Mouse (Mus musculus) cerebellum, postnatal 36 days (tissue): ENCODE measurements around the gene Fhit.

Source experiments
- DNase-seq, 2 experiments: peaks; one replicate each; pipeline ENCODE4 v3.0.0; 2021 to 2022; ENCODE audit warnings: mixed read lengths in 2 of 2

Fhit gene

DNA sequence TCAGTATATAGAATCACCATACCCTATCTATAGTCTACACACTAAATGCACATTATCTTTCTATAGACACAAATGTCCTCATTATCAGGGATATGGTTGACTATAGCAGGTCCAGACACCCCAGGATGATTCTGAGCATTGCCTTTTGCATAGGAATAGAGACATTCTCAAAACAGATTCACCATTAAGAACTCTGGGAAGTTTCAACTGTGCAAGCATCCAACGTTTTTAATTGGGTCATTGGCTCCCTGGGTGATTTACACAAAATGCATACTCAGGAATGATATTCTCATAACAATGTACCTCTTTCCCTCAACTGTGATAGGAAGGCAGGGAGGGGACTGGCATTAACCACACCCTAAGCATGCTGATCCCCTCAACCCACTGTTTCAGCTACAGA, 1503.4 kb downstream of the Fhit start:
- no peak for DNase-seq

DNA sequence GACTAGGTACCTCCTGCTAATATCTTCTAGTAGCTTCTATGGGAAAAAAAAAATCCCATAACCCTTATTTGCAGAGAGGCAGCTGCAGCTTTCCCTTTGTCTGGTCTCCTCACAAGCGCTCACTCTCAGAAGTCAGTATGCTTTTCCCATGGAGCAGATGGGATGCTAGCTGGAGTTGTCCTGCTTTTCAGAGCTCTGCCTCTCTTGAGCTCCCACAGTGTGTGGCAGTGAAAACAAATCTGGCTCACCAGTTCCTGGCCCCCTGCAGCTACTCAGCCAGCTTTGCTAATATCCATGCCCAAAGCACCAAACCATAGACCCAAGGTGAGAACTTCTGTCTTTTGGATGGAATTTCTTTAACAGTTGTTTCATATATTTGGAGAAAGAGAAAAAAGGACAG, 1510.4 kb downstream of the Fhit start:
- DNase-seq: peak; percentile 36 to 51

DNA sequence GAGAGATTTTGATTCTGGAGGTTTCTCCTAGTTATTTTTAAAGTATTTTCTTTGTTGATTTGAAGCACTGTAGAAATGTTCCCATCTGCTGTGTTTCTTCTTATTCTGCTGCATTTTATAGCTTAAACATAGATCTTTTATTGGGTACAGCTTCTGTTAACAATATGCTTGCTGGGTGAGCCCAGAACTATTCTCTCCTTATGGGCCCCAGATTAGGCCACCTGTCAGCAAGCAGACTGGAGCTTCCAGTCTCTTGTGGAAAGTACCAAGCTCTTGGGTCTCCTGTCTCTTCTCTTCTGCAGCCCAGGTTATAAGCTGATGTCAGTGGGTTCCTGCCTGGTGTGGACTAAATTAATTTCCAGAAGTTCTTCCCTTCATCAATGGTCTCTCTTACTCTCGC, 1513.4 kb downstream of the Fhit start:
- no peak for DNase-seq

DNA sequence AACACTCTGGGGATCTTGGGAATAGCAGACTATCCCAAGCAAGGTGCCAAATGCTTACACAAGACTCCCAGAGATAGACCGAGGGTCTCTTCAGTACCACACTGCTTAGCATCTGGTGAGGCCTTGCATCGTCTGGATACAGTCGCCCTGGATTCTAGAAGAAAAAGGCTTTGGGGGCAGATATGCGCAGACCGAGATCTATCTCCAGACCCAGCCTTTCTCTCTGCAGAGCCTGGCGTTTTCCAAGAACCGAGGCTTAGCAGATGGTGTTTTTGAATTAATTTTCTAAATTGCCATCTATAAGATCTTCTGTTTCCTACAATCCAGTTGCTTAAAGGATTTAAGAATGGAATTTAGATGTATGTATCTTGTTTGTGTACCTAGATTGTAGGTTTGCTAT, 1515.6 kb downstream of the Fhit start:
- DNase-seq: no peak

DNA sequence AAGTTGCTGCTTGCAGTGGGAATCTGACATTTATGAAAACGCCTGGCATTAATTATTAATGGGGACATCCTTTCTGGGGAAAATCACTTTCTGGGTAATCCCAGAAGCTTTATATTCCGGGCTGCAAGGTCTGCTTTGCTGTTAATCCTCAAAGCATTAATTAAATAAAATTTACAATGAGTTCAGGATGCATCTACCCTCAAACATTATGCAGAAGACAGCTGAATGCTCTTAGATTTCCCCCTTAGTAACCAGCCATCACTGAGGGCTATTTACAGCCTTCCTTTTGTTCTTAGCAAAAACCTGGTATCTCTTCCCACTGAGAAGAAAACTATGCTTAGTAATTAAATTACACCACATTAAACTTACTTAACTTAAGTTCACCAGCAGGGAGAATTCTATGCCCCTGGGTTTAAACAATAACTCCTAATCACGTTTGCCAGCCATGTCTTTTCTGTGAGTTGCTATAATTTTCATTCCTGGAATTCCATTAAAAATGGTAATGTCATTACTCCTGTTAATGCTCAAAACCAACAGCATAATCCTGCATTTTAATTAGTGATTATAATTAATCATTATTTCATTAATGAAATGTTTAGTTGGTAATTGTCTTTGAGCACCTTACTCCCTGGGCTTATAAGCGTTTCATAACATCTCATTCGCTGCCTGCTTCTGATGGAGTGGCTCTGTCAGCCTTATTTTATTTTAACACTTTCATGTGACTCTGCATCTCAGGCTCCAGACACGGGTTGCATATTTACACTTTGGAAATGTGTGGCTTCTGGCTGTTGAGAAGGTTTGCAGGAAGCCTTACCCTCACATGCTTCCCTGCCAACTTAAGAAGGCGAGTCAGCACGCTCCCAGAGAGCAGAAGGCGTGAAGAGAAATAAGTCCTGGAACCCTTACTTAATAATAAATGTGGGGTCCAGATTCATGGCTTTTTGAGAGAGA, 1517.3 kb downstream of the Fhit start:
- DNase-seq: no peak

DNA sequence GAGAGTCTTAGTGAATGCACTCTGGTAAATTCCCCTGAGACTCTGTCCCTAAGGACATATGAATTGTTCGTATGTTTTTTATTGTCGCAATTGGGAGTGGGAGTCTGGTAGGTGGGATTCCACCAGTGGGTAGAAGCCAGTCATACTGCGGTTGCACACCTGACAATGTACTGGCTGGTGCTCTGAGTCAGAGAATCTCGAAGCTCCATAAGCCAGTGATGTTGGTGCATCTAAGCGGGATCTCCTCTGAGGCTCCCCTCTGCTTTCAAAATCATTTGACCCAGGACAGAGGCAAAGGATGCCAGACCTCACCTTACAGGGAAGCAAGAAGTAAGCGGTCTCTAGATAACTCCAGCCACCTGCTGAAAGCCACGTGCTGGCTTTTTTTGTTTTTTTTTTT, 1518.1 kb downstream of the Fhit start:
- DNase-seq: no peak

DNA sequence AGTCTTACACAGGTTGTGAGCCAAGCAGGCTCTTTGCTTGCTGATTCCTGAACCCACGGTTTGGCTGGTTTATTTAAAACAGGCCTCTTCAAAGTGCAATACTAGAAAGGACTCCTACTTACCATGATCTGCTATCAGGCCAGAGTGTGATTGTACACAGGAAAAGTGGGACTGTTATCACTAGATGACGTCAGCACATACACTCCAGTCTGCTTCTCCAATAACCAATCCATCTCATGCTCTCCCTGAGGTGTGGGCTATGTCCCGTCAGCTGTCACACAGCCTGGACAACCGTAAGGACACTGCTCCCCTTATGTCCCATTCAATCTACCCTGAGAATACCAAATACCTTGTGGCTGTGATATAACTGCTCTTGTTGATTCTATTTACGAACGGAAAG, 1519.2 kb downstream of the Fhit start:
- DNase-seq: no peak

DNA sequence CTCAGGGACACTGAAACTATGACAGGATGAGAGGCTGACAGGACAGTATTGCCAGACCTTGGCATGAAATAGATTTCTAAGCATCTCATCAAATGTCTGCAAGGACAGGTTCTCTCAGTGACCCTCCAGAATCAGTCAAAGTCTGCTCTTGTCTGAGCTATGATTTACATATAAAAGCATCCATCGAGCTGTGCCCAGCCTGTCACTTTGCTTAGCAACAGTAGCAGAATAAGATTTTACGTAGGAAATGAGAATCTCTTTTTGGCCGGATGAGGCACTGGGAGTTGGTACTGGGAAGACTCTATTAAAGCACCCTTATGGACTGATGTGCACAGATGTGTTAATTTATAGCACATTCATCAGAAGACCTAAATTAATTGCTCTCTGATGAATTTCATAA, 1519.8 kb downstream of the Fhit start:
- DNase-seq: no peak

DNA sequence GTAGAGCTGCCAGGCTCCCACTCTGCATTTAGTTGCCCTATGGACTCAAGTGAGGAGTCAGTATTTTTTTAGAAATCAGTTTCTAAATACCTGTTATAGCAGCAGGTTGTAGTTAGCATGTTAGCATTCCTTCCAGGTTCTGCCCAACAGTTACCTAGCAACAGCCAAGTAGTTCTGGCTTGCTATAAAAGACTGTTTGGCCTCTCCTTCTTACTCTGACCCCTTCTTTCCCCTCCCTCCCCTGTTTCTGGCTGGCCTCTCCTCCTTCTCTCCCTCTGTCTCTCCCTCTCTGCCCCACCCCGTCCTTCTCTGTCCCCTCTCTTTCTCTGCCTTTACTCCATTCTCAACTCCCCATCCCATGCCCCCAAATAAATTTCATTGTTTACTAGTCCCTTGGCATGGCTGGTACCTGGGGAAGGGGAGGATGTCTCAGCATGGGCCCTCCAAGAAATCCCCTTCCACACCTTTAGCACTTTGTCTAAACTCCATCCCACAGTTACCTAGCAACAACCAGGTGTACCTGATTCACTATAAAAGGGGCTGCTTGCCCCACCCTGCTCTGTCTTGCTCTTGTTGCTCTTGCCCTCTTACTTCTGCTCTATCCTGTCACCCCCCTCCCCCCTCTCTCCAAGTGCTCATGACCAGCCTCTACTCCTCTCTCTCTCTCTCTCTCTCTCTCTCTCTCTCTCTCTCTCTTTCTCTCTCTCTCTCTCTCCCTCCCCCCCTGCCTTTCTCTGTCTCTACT, 1527.4 kb downstream of the Fhit start:
- no peak for DNase-seq

DNA sequence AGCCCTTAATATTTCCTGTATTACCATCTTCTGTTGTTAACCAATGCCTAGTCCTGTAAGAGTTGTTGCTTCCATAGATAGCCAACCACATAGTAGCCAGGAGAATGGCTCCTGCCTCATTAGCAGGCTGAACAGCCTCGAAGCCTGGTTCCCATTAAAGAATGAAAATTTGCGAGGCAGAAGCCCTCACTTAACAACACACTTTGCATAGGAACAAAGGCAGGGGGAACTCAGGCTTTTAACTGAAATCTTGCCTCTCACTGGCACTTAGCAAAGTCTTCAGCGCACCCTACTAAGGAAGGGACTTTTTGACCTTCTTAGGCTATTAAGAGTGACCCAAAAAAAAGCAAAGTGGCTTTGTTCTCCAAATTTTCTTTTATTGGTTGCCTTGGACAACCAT, 1529.3 kb downstream of the Fhit start:
- no peak for DNase-seq

DNA sequence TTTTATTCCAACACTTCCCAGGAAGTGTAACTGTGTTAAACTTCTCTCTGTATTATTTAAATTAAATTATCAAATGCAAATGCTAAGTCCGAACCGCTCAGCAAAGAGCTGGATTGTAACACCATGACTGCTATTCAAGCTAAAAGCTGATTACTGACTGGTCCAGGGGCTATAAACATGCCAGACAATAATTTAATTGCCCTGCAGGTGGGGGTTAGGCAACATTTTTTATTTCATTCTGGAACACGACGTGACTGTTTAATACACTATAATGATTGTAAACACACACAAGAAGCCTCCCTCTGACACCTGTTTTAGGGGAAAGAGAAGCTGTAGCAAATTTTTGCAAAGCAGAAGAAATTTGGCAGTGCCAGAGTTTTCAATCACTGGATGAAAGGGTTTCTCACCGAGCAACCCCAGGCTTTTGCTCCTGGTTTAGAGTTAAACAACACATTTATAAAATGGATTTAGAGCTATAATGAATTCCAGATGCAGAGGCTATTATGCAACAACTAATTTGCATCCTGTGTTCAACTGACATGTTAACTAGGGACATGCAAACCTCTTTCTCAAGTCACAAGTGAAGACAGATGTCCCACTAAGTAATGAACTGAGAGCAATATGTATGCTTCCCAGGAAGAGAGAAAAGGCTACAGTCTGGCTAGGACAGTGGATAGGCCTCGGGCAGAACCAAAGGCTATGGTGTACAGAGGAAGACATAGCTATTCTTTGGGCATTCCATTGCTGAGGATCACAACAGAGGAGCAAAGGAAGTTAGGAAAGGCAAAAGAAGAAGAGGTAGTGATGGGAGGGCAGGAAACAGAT, 1538.4 kb downstream of the Fhit start:
- DNase-seq: no peak

DNA sequence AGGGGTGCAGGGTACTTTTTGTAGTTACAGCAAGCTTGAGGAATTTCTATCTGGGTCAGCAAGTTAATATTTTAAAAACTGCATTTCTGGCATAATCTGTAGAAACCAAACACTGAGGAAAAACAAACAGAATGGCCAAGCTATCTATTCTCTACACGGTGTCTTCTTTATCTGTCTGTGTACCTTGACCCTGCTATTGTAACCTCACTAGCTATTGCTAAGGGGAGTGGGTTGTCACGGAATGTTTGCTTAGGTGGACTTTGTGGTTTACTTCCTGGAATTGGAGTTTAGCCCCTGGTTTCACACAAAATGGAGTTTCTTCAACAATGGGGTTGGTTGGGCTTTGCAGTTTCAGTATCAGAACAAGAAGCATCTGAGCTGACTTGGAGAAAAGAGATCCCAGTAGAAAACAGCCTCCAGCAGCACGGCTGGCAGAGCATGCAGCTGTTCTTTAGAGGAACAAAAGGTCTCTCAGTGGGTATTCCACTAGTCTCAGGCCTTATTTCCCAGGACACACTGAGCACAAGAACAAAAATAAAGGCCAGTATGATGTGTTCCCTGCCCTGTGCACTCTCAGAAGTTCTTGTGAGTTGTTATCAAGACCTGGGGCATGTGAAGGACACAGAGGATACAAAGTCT, 1540.8 kb downstream of the Fhit start:
- no peak for DNase-seq

DNA sequence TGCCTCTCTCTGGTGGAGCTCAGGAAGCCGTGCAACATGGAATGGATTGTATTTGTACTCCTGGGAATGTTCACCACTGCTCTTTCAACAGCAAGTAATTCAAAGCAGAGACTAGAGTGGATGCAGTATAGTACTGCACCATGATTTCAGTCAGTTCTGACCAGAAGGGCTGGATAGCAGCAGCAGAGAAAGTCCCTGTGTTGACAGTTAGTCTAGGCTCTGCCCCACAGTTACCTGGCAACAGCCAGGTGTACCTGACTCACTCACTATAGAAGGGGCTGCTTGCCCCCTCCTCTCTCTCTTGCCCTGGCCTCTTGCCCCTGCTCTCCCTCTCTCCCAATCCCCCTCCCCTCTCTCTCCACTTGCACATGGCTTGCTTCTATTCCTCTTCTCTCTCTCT, 1542.0 kb downstream of the Fhit start:
- DNase-seq: no peak

DNA sequence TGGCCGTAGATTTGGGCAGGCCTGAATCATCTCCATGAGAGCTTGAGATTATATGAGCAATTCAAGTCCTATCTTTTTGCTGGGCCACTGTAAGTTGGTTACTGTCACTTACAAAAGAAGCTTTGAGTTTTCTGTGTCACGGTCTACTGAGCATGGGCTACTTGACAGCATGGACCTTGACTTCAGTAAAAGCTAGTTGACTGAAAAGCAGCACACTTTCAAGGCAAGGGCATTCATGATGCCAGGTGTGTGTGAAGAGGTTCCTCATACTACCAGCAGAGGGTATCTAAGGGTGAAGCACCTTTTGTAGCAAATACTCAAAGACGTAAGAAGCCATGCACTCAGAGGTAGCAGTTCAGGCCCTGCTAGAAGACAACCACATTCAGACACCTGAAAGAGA, 1548.7 kb downstream of the Fhit start:
- no peak for DNase-seq

DNA sequence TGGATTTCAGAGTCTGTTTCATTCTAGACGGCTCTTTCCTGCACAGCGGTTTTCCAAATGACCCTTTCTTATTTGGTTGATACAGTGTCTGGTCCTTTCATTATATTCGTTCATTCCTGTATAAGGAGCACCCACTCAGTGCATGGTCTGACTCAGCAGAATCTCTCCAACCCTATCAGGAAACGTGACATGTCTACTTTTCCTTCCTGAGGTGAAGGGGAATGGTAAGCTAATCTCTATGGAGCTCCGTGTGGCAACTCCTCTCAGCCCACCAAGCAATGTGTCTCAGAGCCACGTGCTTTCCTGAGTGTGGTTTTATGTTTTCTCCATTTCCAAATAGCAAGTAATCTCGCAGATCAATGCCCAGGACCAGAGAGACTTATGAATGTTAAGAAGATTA, 1552.7 kb downstream of the Fhit start:
- no peak for DNase-seq

DNA sequence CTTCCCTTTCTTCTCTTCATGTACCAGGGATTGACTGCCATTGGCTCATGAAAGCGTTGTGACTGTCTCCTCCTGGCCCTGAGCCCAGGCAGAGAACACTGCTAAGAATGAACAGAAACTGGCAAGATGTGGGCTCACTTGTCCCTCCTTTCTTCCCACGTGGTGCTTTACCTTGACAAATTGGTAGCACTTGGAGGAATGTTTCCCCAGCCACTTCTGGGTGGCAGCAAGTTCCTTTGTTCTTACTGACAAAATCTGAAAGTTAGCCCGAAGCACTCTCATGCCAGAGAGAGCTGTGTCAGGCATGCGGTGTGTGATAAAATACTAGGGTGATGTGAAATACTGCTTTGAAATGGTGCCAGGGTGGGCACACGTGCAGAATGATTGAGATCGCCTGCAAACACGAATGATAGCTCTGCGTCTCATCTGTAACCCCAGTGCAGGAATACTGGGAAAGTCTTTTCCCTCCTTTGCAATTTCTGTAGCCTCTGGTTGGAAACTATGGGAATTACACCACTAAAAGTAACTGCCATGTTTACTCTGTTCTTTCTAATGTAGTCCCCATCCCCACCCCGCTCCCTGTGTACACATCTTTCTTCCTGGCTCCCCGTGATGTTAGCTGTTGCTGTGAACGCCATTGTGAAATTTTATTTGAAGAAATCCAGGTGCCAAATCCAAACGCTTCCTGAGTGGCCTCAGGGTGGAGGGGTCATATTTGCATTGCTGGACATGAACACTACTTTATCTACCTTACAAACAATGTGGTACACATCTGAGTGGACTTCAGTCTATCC, 1555.1 kb downstream of the Fhit start:
- no peak for DNase-seq

DNA sequence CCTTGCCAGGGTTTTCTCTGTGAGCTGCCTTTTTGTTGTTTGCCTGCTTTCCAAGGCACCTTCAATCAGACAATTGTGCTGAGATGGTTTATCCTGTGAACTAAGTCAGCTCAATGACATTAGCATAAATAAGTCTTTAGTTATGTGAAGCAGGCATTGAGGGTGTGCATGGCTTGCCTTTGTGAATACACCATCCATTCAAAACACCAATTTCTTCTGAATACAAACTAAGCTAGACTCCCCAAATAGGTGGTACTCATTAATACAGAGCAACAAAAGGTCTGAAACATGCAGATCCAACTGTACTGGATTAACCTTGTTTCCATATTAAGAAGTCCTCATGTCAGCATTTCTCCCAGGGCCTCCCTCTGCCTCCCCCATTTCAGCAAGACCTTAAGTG, 1561.6 kb downstream of the Fhit start:
- DNase-seq: no peak

DNA sequence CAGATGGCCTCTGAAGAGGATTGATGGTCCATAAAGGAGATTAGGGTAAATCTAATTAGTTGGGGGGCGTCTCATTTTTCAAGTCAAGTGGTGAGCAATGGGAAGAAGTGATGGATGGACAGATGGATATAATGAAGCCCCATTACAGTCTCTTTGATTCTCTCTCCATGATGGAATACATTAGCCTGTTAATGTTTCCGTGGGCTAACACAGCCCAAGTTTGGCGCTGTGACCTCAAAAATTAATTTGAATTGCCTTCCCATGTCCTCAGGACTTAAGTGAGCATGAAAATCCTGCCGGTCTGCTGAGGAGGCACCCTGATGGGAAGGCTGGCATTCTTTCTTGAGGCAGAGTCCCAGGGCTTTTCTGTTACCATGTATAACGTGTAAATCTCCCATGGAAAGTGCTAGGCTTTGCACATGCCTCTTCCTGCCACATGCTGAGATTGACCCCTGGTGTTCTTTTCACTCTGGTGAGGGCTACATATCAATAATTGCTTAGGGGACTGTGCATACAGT, 1564.3 kb downstream of the Fhit start:
- no peak for DNase-seq

DNA sequence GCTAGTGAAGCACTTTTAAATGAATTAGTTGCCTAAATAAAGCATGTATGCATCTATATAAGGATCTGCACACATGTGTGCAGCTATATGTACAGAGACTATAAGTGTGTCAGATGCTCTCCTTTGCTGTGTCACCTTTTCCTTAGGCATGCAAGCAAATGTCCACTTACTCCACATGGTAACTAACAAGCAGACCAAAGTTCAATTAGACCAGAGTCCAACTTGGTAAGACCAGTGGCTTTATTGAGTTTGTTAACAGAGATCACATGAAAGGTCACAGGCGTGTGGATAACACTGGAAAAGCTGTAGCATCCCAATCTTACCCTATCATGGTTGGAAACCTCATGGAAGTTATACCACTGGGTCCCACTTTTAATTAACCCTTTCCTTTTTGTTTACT, 1572.7 kb downstream of the Fhit start:
- DNase-seq: no peak

DNA sequence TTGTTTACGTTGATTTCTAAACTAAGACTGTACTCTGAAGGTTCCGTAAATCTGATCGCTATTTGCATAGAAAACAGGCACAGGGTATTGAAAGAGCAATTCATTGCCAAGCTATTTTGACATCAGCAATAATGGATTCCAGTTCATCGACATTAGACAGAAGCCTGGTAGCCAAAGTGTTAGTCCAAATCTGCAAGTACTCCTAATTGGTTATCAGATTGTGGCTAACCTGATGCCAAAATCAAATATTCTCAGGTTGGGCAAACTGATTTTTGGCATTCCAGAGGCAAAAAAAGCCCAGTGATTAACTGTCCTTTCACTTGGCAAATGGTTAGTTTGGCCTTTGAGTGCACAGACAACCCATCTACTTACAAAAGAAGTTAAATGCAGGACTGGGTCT, 1573.9 kb downstream of the Fhit start:
- DNase-seq: no peak

DNA sequence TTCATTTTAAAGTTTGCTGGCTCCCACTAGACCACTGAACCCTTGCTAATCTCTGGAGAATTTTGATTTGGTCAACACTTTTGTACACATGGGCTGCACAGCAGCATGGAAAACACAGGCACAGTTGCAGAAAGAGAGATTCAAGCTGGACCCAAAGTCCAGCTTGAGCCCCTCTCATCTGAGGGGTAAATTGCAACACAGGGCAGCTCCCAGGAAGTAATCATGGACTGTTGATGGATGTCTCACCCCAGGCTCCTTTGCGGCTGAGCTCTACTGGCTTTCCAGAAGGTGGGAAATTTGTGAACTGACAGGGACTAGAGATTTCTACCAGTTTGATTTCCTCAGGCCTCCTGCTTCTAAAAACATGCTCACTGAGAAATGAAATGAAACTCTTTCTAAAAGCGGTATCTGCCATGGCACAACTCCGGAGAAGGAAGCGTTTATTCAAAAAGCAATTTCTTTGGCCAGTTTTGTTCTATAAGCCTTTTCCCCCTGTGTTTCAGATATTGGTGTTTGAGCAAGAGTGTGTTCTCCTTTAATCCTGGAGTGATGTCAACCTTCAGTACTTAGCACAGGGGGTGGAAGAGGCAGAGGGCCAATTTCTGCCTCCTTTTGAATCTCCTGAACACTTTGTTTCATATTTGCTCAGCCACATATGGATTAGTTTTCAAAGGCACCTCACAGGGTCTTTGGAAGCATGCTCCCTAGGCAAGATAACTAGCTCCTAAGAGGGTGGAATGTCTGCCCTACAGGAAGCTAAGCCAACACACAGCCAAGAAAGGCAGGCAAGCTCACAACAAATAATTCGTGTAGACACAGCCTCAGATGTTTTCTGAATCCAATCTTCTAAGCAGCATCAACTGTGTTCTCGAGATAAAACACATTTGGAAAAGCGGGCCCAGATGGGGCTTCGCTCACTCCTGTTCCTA, 1578.3 kb downstream of the Fhit start:
- DNase-seq: no peak
